Mouse (Mus musculus) left cerebral cortex, postnatal 36 days (tissue): ENCODE results near the gene Tgfa. TPM values are rescaled to one million over a fixed set of nuclear protein-coding genes. Genes with fewer than 3 reads are reported as not detected.

Experiments used
- total RNA-seq, 2 experiments: library from RNA; stranded (reverse); gene quantifications; 2 replicates each; pipeline ENCODE4 v1.2.3; 2021

Tgfa gene
- total RNA-seq, 2 experiments from 2014 or later = 16.4 TPM

Other genes starting within 250 kb of the Tgfa start
- 10 to 100 TPM; 47.4 to 96.1 TPM for gene Dusp11, start 233.6 kb upstream of the Tgfa start, total RNA-seq
- not detected for gene Figla, start 179.1 kb upstream of the Tgfa start, total RNA-seq
- gene Add2, start 166.5 kb upstream of the Tgfa start, total RNA-seq = 100 to 1,000 TPM; 220 to 232 TPM
- 10 to 100 TPM; 23.3 to 25.2 TPM for gene Fam136a, start 170.4 kb downstream of the Tgfa start, total RNA-seq
- gene Snrpg, start 176.1 kb downstream of the Tgfa start, total RNA-seq = 10 to 100 TPM; 55.8 to 66.0 TPM
- gene Pcyox1, start 201.9 kb downstream of the Tgfa start, total RNA-seq = 100 to 1,000 TPM; 106 to 124 TPM
- gene Tia1, start 209.0 kb downstream of the Tgfa start, total RNA-seq = 100 to 1,000 TPM in 1 of 2 experiments, 10 to 100 TPM in 1; 76.1 to 145 TPM
- not detected for gene Gm44790, start 231.4 kb downstream of the Tgfa start, total RNA-seq
- gene C87436, start 243.2 kb downstream of the Tgfa start, total RNA-seq = 10 to 100 TPM; 21.5 to 22.0 TPM